Mouse (Mus musculus) mesoderm, embryonic 11.5 days (tissue): ENCODE measurements around the gene Stom.

Experiments
- DNase-seq: peaks from one replicate; pipeline ENCODE4 v3.0.0-alpha.2; 2012; ENCODE audit warnings: low read depth, low spot score

Gene Stom

DNA sequence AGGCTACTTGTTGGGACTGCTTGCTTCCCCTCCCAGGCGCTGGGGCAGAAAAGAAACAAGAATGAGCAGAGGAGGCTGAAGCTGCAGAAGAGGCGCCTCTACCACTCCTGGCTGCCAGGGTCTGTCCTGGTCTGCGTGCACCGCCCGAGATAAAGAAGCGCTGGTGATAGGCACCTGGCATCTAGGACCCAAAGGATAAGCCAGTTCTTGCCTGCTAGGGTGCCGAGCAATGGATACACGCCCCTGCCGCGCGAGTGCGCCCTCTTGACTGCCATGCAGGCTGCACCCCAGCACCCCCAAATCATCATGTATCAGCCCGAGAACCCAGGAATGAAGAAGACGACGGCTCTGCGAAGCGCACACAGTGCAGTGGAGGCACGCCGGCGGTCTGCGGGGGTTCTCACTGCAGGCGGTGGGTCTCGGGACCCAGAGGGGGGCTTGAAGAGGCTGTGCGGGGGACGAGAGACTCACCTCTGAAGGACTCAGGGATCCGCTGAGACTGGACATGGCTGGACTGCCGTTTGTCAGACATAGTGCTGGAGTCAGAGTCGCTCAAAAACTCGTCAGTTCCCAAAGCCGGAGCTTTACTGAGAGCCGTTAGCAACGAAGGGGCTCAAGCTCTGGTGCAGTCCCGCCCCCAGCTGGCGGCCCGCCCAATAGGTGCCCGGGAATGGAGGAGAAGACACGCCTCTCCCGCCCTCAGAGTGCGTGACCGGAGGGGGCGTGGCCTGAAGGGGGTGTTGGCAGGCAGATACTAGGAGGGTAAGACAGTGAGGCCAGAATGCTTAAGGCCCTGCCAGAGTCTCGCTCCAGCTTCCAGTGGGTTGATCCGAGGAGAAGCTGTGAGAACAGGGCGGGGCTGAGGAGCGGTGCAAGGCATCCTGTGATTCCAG lies at the start of gene Stom:
Gene Stom, minus strand, starts transcription at position 589 of the 893 bp plus-strand sequence.
- DNase-seq = peak; percentile 98

GRCm38 (mm10) chr2:35385441-35385871 lies 48.7 kb upstream of the Stom start:
- DNase-seq = no peak

- DNase-seq = no peak
These were observed 42.5 kb upstream of the Stom start for GRCm38 (mm10) chr2:35379306-35379705.

DNA sequence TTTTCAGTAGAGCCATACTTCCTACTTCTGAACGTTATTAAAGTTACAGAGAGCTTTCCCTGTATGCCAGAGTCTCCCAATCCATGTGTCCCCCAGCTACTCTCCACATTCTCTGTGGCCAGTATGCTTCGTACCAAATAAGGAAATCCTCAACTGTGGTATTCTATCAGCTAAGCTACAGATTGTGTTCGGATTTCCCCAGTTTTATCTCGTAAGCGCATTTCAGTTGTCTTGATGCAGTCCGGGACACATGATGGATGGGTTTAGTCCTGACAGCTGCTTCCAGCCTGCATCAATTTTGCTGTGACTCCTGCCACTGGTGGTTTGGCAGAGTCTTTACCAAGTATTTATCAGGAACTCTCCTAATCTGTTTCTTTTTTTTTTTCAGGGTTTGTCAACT lies 40.8 kb upstream of the Stom start:
- DNase-seq = no peak

DNA sequence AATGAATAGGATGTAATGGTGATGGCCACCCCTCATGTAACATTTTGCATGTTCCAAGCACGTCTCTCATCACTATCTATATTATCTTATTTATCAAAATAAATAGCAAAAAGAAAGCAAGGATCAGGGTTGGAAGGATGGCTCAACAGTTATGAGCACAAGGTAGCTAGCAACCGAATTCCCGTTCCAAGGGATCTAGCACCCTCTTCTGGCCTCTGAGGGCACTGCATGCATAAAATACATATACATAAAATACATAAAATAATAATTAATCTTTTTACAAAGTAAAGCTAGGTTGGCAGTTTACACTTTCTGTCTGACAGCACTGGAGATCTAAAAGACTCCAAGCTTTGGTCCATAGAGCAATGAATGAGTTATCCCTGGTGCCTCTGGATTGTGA lies 36.2 kb upstream of the Stom start:
- DNase-seq = peak; percentile 53

DNA sequence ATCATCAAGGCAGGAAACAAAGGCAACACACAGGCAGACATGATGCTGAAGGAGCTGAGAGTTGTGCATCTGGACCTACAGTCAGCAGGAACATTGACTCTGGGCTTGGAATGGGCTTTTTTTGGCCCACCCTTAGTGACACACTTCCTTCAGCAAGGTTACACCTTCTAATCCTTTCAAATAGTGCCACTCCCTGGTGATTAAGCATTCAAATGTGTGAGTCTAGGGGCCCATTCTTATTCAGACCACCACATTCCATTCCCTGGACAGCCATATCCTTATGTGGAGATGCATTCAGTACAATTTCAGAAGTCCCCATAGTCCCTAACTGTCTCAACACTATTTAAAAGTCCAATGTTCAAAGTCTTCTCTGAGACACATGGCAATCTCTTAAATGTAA lies 33.9 kb upstream of the Stom start:
- DNase-seq = no peak

DNA sequence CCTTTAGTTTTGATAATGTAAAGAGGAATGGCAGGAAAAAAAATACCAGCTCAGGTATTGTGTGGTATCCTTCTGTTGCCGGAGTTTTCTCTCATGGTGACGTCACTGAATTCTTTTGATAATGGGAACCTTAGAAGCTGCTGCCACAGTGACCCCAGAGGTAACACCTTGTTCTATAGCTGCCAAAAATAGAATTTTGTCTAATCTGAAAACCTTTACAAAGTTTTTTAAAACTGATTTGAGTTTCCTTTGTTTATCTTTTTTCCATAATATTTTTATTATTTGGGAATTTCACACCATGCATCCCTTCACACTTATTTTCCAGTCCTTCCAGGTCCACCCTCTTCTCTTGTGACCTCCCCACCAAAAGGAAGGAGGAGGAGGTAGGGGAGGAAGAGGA lies 30.9 kb upstream of the Stom start, which contains the start of gene 4930568D16Rik:
Gene 4930568D16Rik, minus strand, starts transcription at position 101 of the 400 bp plus-strand sequence.
- no peak for DNase-seq

DNA sequence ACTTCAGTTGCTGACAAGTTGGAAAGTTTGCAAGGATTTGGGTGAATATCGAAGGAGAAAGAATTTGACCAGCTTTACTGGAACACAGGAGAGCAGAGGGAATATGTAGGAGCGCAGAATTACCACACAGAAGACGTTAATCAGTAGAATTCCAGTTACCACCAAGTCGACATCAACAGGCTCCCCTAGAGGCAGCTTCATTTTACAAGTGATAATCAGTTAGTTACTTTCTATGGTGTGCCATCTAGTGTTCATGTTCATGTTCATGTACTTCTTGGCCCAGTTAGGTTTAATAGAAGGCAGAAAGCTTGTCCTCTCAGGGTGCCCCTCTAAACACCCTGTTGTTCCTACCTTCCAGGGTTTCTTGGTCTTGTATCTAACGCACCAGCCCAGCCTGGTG lies 12.4 kb upstream of the Stom start:
- peak; percentile 22 for DNase-seq

GRCm38 (mm10) chr2:35345984-35346383 lies 9.2 kb upstream of the Stom start:
- DNase-seq = no peak

- no peak for DNase-seq
These were observed 5.8 kb upstream of the Stom start for GRCm38 (mm10) chr2:35342605-35343004.

- DNase-seq = no peak
These were observed 1.9 kb upstream of the Stom start for GRCm38 (mm10) chr2:35338707-35339106.

GRCm38 (mm10) chr2:35338036-35338435 lies 1.3 kb upstream of the Stom start:
- no peak for DNase-seq

GRCm38 (mm10) chr2:35337419-35337818 lies 643 bp upstream of the Stom start:
- DNase-seq = no peak

DNA sequence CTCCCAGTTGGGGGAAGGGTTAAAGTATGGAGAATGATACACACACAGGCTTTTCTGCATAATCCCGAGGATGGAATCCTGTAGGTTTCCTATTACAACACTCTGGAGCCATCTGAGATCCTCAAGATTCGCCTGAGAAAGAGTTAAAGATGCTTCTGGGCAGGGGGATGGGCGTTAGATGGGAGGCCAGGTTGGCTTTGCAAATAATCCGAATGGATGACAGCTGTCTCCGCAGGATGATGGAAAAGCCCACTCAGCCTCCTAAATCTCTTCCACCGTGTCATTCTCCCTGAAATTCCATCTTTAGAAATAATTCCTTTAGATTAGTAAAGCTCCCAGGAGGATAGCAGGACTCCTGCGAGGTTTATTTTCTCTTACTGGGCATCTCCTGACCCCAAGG lies 1.2 kb downstream of the Stom start:
- peak; percentile 26 for DNase-seq

DNA sequence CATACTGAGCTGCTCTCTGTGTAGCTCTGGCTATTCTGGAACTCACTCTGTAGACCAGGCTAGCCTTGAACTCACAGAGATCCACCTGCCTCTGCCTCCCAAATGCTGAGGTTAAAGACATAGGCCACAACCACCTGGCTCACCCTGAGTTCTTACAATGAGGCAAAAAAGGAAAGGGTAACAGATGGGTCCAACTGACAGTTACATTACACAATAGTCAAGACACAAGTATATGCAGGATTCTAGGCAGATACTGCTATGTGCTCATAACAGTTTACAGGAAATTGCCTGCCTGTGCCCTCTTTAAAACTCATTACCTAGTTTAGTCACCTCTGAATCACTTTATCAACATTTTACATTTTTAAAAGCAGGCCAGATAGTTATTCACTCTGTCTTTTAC lies 3.1 kb downstream of the Stom start:
- DNase-seq = no peak

- DNase-seq = no peak
These were observed 5.6 kb downstream of the Stom start for GRCm38 (mm10) chr2:35331205-35331604.

GRCm38 (mm10) chr2:35329061-35329460 lies 7.7 kb downstream of the Stom start:
- no peak for DNase-seq

DNA sequence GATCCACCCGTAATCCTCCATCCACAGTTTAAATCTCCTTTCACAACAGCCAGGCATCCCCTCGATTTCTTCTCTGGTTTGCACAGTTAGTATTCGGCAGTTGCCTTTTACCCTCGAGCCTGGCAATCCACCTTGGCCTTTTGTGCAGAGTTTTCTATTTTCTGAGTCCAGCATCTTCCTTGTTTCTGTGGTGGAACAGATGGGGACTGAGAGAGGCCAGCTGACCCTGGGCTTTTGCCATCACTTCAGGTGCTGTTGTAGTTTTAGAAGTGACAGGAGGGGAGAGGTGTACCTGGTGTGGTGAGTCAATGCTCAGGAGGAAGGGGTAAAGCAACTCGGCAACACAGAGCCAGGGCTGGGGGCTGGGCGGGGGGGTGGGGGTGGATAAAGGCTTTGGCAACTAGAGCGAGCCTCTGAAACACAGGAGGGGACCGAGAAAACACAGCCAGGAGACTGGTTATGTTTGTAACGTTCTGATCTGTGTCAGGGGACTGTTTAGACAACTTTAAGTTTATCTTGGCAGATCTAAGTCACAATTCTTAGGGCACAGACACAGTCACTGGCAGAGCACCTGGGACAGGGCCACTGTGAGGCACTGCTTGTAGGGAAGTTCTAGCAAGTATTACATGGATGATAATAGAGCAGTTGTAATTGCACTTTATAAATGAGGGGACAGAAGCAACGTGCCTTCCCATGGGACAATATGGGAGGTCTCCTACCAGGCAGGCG lies 8.5 kb downstream of the Stom start:
- DNase-seq = no peak

- no peak for DNase-seq
These were observed 9.2 kb downstream of the Stom start for GRCm38 (mm10) chr2:35327583-35327982.

DNA sequence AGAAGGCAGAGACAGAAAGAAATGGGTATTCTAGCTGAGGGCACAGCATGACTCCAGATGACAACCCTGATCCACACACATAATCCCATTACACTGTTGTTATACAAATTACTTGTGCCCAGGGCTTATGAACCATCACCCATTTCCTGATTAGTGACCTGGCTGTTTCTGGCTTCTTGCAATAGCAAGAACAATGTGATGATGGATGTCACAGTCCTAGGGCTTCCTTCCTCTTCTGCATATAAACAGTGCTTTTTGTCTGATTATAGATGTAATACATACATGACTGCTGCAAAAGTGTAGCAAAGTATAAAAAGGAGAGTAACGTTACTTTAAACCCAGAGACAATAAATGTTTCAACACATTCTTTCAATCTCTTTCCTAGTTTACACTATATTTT lies 9.8 kb downstream of the Stom start:
- no peak for DNase-seq

GRCm38 (mm10) chr2:35325930-35326329 lies 10.8 kb downstream of the Stom start:
- DNase-seq = no peak

- DNase-seq = no peak
These were observed 14.2 kb downstream of the Stom start for GRCm38 (mm10) chr2:35322404-35323164.
